Mouse (Mus musculus) liver, embryonic 14.5 days (tissue): ENCODE results near the gene Gnb2.

Source experiments
- CTCF ChIP-seq: IDR thresholded peaks from 2 replicates; pipeline ENCODE4 v1.5.1; 2016; ENCODE audit warnings: antibody characterized with exemption, low read depth, control low read depth
- EP300 ChIP-seq: IDR thresholded peaks from 2 replicates; pipeline ENCODE4 v1.6.1; 2016; ENCODE audit warnings: antibody characterized with exemption, low read depth

DNA sequence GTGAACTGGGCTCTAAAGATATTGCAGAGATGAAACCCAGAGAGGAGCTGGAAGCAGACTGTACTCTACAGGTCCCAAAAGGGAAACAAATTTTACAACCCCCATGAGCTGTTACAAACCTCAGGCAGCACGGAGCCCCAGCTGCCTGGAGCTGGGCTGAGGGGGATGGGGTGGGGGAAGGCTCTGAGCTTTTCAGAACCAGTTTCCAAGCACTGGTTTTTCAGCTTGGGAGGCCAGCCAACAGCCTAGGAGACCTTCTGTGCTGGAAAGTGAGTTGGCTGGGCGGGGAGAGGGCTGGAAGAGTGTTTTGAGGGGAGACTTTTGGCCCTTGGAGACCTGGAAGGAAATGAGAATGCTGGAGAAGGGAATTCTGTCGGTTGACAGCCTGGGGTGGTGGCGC, 41.8 kb downstream of the Gnb2 start:
- TF ChIP-seq CTCF, result no peak
- no peak for TF ChIP-seq EP300
